Mouse (Mus musculus): ENCODE results near the gene Csf3r. TPM values are rescaled to one million over a fixed set of nuclear protein-coding genes. Genes with fewer than 3 reads are reported as not detected.

Csf3r gene
- total and polyA plus RNA-seq, 2 experiments from 2014 or later, result 0.95 to 1.7 TPM

- ATAC-seq, result peak; percentile 86
Observed at GRCm38 (mm10) chr4:126085996-126086576, 61.7 kb downstream of the Csf3r start.

GRCm38 (mm10) chr4:126090101-126090847 lies 65.9 kb downstream of the Csf3r start:
- Histone ChIP-seq H3K4me1 (ENCODE audit: insufficient read depth, low read length) (no peaks in the 10 kb centered on the region), H3K4me2 (ENCODE audit: low read depth, low read length) (no peak overlapping the region), H3K9ac (replicated peaks; ENCODE audit: low read length) (no peak overlapping the region), H3K36me3 (ENCODE audit: insufficient read depth, low read length) (peaks cover 12% of the 10 kb centered on the region; the same call in 1 of the 2 replicates), H3K9me3 (ENCODE audit: low read length) (no peaks in the 10 kb centered on the region), H3K4me3 (ENCODE audit: low read length) (no peak overlapping the region), H3K27ac (no peak overlapping the region), H3K27me3 (ENCODE audit: insufficient read depth, low read length) (no peaks in the 10 kb centered on the region)
- ATAC-seq (no peak), DNase-seq (ENCODE audit: low spot score) (no peak)
- WGBS, result 76% methylated on average over 7 of the region's 7 CpGs
- no peak for TF ChIP-seq CTCF (IDR thresholded peaks at IDR 0.05; ENCODE audit: low read depth)

More at GRCm38 (mm10) chr4:126085996-126086576, 61.7 kb downstream of the Csf3r start:
- peak; percentile 96 for TF ChIP-seq CTCF (IDR thresholded peaks at IDR 0.05; ENCODE audit: low read depth)
- H3K9me3 ChIP-seq (ENCODE audit: low read length), result no peaks in the 10 kb centered on the region
- no peak overlapping the region for H3K4me2 ChIP-seq (ENCODE audit: low read depth, low read length)
- peak; percentile 91 for DNase-seq (ENCODE audit: low spot score)
- H3K36me3 ChIP-seq (ENCODE audit: insufficient read depth, low read length), result peaks cover 17% of the 10 kb centered on the region; the same call in 1 of the 2 replicates
- H3K4me3 ChIP-seq (ENCODE audit: low read length), result no peak overlapping the region
- no peak overlapping the region for H3K9ac ChIP-seq (replicated peaks; ENCODE audit: low read length)
- no peaks in the 10 kb centered on the region for H3K27me3 ChIP-seq (ENCODE audit: insufficient read depth, low read length)
- peak overlapping the region; percentile 32; the same call in 1 of the 2 replicates for H3K27ac ChIP-seq
- 27% methylated on average over 7 of the region's 7 CpGs for WGBS
- no peaks in the 10 kb centered on the region for H3K4me1 ChIP-seq (ENCODE audit: insufficient read depth, low read length)

GRCm38 (mm10) chr4:126090848-126091124 lies 66.4 kb downstream of the Csf3r start:
- Histone ChIP-seq H3K36me3 (ENCODE audit: insufficient read depth, low read length) (peaks cover 12% of the 10 kb centered on the region; the same call in 1 of the 2 replicates), H3K9me3 (ENCODE audit: low read length) (no peaks in the 10 kb centered on the region), H3K4me1 (ENCODE audit: insufficient read depth, low read length) (no peaks in the 10 kb centered on the region), H3K27me3 (ENCODE audit: insufficient read depth, low read length) (no peaks in the 10 kb centered on the region), H3K27ac (no peak overlapping the region), H3K4me2 (ENCODE audit: low read depth, low read length) (no peak overlapping the region), H3K9ac (replicated peaks; ENCODE audit: low read length) (no peak overlapping the region), H3K4me3 (ENCODE audit: low read length) (no peak overlapping the region)
- no peak for ATAC-seq
- no peak for DNase-seq (ENCODE audit: low spot score)
- WGBS, result 85% methylated on average over 4 of the region's 4 CpGs
- TF ChIP-seq CTCF (IDR thresholded peaks at IDR 0.05; ENCODE audit: low read depth), result no peak

- H3K9ac ChIP-seq (replicated peaks; ENCODE audit: low read length), result no peak overlapping the region
- H3K4me1 ChIP-seq (ENCODE audit: insufficient read depth, low read length), result no peaks in the 10 kb centered on the region
- TF ChIP-seq CTCF (IDR thresholded peaks at IDR 0.05; ENCODE audit: low read depth), result no peak
- H3K27me3 ChIP-seq (ENCODE audit: insufficient read depth, low read length), result no peaks in the 10 kb centered on the region
- no peak overlapping the region for H3K4me2 ChIP-seq (ENCODE audit: low read depth, low read length)
- no peak overlapping the region for H3K27ac ChIP-seq
- peaks cover 12% of the 10 kb centered on the region; the same call in 1 of the 2 replicates for H3K36me3 ChIP-seq (ENCODE audit: insufficient read depth, low read length)
- no peak overlapping the region for H3K4me3 ChIP-seq (ENCODE audit: low read length)
- H3K9me3 ChIP-seq (ENCODE audit: low read length), result no peaks in the 10 kb centered on the region
- DNase-seq (ENCODE audit: low spot score) (no peak), ATAC-seq (no peak)
- WGBS, result 87% methylated on average over 8 of the region's 8 CpGs
Observed at GRCm38 (mm10) chr4:126091873-126092272, 67.5 kb downstream of the Csf3r start.

Other genes with a start within 250 kb of the Csf3r start
- 33.9 and 45.1 TPM in 2 replicates for gene Mrps15, start 22.4 kb downstream of the Csf3r start, total RNA-seq (2014; rRNA removed)
- gene Mrps15, start 22.4 kb downstream of the Csf3r start, polyA plus RNA-seq (2015; fragmentation: Nextera tagmentation; extraction: Ambion mirVana), result 130 and 142 TPM in 2 replicates
- 12.7 and 20.2 TPM in 2 replicates for gene Oscp1, start 34.0 kb downstream of the Csf3r start, total RNA-seq (2014; rRNA removed)
- 43.4 and 46.6 TPM in 2 replicates for gene Oscp1, start 34.0 kb downstream of the Csf3r start, polyA plus RNA-seq (2015; fragmentation: Nextera tagmentation; extraction: Ambion mirVana)
- 25.1 and 54.7 TPM in 2 replicates for gene Lsm10, start 72.1 kb downstream of the Csf3r start, total RNA-seq (2014; rRNA removed)
- 42.8 and 42.9 TPM in 2 replicates for gene Lsm10, start 72.1 kb downstream of the Csf3r start, polyA plus RNA-seq (2015; fragmentation: Nextera tagmentation; extraction: Ambion mirVana)
- 19.9 and 23.3 TPM in 2 replicates for gene Stk40, start 79.4 kb downstream of the Csf3r start, total RNA-seq (2014; rRNA removed)
- gene Stk40, start 79.4 kb downstream of the Csf3r start, polyA plus RNA-seq (2015; fragmentation: Nextera tagmentation; extraction: Ambion mirVana), result 17.6 and 19.7 TPM in 2 replicates
- gene Eva1b, start 123.2 kb downstream of the Csf3r start, total RNA-seq (2014; rRNA removed), result 24.9 and 25.6 TPM in 2 replicates
- 11.6 and 12.3 TPM in 2 replicates for gene Eva1b, start 123.2 kb downstream of the Csf3r start, polyA plus RNA-seq (2015; fragmentation: Nextera tagmentation; extraction: Ambion mirVana)
- 0.63 and 1.2 TPM in 2 replicates for gene Sh3d21, start 138.9 kb downstream of the Csf3r start, total RNA-seq (2014; rRNA removed)
- 2.2 and 2.6 TPM in 2 replicates for gene Sh3d21, start 138.9 kb downstream of the Csf3r start, polyA plus RNA-seq (2015; fragmentation: Nextera tagmentation; extraction: Ambion mirVana)
- 85.7 and 128 TPM in 2 replicates for gene Thrap3, start 178.2 kb downstream of the Csf3r start, total RNA-seq (2014; rRNA removed)
- gene Thrap3, start 178.2 kb downstream of the Csf3r start, polyA plus RNA-seq (2015; fragmentation: Nextera tagmentation; extraction: Ambion mirVana), result 108 and 123 TPM in 2 replicates
- 106 and 109 TPM in 2 replicates for gene Map7d1, start 231.8 kb downstream of the Csf3r start, total RNA-seq (2014; rRNA removed)
- 51.0 and 54.6 TPM in 2 replicates for gene Map7d1, start 231.8 kb downstream of the Csf3r start, polyA plus RNA-seq (2015; fragmentation: Nextera tagmentation; extraction: Ambion mirVana)
- gene Trappc3, start 237.8 kb downstream of the Csf3r start, total RNA-seq (2014; rRNA removed), result 88.9 and 97.4 TPM in 2 replicates
- 187 and 188 TPM in 2 replicates for gene Trappc3, start 237.8 kb downstream of the Csf3r start, polyA plus RNA-seq (2015; fragmentation: Nextera tagmentation; extraction: Ambion mirVana)